Mouse (Mus musculus) midbrain, embryonic 15.5 days (tissue): Measurements from ENCODE around the gene Mcoln2. TPM values are rescaled to one million over a fixed set of nuclear protein-coding genes. Genes with fewer than 3 reads are reported as not detected.

Experiments
- ATAC-seq: fragments of 200-750 bp; cut with Nextera tagmentation; replicated peaks from 2 replicates; pipeline ENCODE4 v1.8.0; 2017; ENCODE audit warnings: moderate TSS enrichment
- H3K27ac ChIP-seq: fragments of 300-500 bp; sonication (generic); 2 replicates; pipeline ENCODE4 v1.5.1; 2015; ENCODE audit warnings: mild to moderate bottlenecking, inconsistent platforms
- H3K27me3 ChIP-seq: fragments of 300-500 bp; sonication (generic); replicated peaks from 2 replicates; pipeline ENCODE4 v1.6.1; 2015; ENCODE audit warnings: inconsistent platforms
- H3K36me3 ChIP-seq: fragments of 300-500 bp; sonication (generic); replicated peaks from 2 replicates; pipeline ENCODE4 v1.6.1; 2015; ENCODE audit warnings: inconsistent platforms
- H3K4me1 ChIP-seq: fragments of 300-500 bp; sonication (generic); 2 replicates; pipeline ENCODE4 v1.6.1; 2015; ENCODE audit warnings: inconsistent platforms
- H3K4me2 ChIP-seq: fragments of 300-500 bp; sonication (generic); 2 replicates; pipeline ENCODE4 v1.6.1; 2015; ENCODE audit warnings: inconsistent platforms, mild to moderate bottlenecking, moderate library complexity
- H3K4me3 ChIP-seq: fragments of 300-500 bp; sonication (generic); 2 replicates; pipeline ENCODE4 v1.5.1; 2015; ENCODE audit warnings: mild to moderate bottlenecking, inconsistent platforms
- H3K9ac ChIP-seq: fragments of 300-500 bp; sonication (generic); 2 replicates; pipeline ENCODE4 v1.6.1; 2015; ENCODE audit warnings: mild to moderate bottlenecking, inconsistent platforms
- H3K9me3 ChIP-seq: fragments of 300-500 bp; sonication (generic); 2 replicates; pipeline ENCODE4 v1.6.1; 2016; ENCODE audit warnings: inconsistent platforms
- WGBS: fragments of 180-500 bp; shearing (Covaris S2); methylation state at CpG from one replicate; pipeline ENCODE4 v1.1.7; 2015; ENCODE audit warnings: mixed read lengths; 5-methylcytosine and 5-hydroxymethylcytosine counted together
- polyA plus RNA-seq: library from polyadenylated mRNA; unstranded; fragments of >200 nt; fragmentation: Nextera tagmentation; extraction: Ambion mirVana; gene quantifications from 2 replicates; pipeline ENCODE4 v1.2.1, GENCODE M21; 2015

Mcoln2 gene
- polyA plus RNA-seq, 1 experiment from 2014 or later = 0.13 TPM

GRCm38 (mm10) chr3:146121310-146122124, 28.1 kb upstream of the Mcoln2 start:
- ATAC-seq = peak; percentile 49

DNA sequence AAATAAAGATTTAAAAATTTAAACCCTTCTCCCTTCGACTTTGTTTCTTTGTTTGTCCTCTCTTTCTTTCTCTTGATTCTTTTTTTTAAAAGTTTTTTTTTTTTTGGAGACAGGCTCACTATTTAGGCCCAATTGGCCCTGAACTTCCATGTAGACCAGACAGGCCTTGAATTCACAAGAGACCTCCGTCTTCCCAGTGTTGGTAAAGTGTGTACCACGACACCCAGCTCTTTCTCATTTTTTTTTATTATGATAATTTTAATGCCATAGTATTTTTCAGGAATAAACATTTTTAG, 27.6 kb upstream of the Mcoln2 start:
- no peak overlapping the region for H3K27ac ChIP-seq

More at GRCm38 (mm10) chr3:146121310-146122124, 28.1 kb upstream of the Mcoln2 start:
- H3K4me3 ChIP-seq = 0 out of 2 replicates have a peak overlapping the region, but pooled peaks have one; percentile 3
- WGBS = 7% methylated on average over 25 of the region's 25 CpGs
- no peak overlapping the region for H3K27ac ChIP-seq
- H3K27me3 ChIP-seq = peaks cover 27% of the 10 kb centered on the region
- H3K4me2 ChIP-seq = peak overlapping the region; percentile 28
- H3K4me1 ChIP-seq = peaks cover 14% of the 10 kb centered on the region; the same call in 1 of the 2 replicates
- no peaks in the 10 kb centered on the region for H3K36me3 ChIP-seq
- H3K9ac ChIP-seq = no peak overlapping the region
- H3K9me3 ChIP-seq = no peaks in the 10 kb centered on the region

DNA sequence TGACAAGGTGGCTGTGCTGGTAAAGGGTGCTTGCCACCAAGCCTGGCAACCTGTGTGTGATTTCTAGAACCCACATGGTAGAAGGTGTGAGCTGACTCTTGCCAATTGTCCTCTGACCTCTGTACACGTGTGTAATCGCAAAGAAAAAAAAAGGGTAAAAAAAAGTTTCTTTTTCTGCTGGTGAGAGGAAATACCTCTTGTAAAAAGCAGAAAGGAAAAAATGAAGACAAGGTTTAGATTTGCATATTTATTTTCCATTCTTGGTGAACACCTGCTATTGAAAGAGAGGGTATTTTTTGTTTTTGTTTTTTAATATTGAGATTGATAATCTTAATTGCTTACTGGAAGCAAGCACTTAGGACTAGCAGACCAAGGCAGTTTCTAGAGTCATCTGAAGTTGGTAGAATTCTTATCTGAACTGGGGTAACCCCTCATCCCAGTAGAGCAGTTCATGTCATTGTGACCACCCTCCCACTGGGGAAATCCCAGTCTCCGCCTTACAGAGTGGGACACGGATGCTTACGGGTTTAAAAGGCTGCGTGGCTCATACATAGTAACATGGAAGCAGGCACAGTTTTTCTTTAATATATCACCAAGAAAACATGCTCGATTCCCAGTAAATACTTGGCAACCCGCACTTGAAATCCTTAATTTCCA, 26.7 kb upstream of the Mcoln2 start:
- 76% methylated on average over 8 of the region's 8 CpGs for WGBS
- ATAC-seq = no peak
- no peaks in the 10 kb centered on the region for H3K36me3 ChIP-seq
- no peak overlapping the region for H3K4me3 ChIP-seq
- peaks cover 14% of the 10 kb centered on the region; the same call in 1 of the 2 replicates for H3K4me1 ChIP-seq
- peaks cover 13% of the 10 kb centered on the region for H3K27me3 ChIP-seq
- no peak overlapping the region for H3K9ac ChIP-seq
- no peak overlapping the region for H3K4me2 ChIP-seq
- no peaks in the 10 kb centered on the region for H3K9me3 ChIP-seq
- no peak overlapping the region for H3K27ac ChIP-seq

More for the DNA sequence above, 27.6 kb upstream of the Mcoln2 start:
- WGBS = 48% methylated on average over 3 of the region's 3 CpGs
- Histone ChIP-seq H3K4me1 (peaks cover 14% of the 10 kb centered on the region; the same call in 1 of the 2 replicates), H3K27me3 (peaks cover 22% of the 10 kb centered on the region), H3K9me3 (no peaks in the 10 kb centered on the region), H3K36me3 (no peaks in the 10 kb centered on the region), H3K4me2 (0 out of 2 replicates have a peak overlapping the region, but pooled peaks have one; percentile 28), H3K9ac (no peak overlapping the region), H3K4me3 (no peak overlapping the region)
- ATAC-seq = no peak

DNA sequence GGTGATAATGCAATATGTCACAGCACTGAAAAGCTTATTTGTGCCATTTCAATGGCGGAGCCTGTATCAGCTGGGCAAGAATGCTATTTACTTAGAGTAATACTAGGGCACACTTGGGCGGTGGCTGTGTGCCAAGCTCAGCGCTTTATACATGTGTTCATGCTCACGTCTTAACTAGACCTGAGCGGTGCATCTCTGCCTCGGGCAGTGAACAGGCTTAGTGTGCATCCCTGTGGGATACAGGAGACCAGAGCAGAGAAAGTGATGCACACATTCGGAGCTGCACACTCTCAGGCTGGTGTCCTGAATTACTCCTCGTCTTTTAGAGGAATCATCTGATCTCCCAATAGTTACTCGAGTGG, 26.2 kb upstream of the Mcoln2 start:
- Histone ChIP-seq H3K9me3 (no peaks in the 10 kb centered on the region), H3K4me2 (no peak overlapping the region), H3K9ac (no peak overlapping the region), H3K27ac (no peak overlapping the region), H3K36me3 (no peaks in the 10 kb centered on the region), H3K4me1 (peaks cover 14% of the 10 kb centered on the region; the same call in 1 of the 2 replicates), H3K4me3 (no peak overlapping the region), H3K27me3 (0 out of 2 replicates have a peak, but pooled peaks cover 8% of the 10 kb centered on the region)
- WGBS = 41% methylated on average over 9 of the region's 9 CpGs
- peak; percentile 70 for ATAC-seq

DNA sequence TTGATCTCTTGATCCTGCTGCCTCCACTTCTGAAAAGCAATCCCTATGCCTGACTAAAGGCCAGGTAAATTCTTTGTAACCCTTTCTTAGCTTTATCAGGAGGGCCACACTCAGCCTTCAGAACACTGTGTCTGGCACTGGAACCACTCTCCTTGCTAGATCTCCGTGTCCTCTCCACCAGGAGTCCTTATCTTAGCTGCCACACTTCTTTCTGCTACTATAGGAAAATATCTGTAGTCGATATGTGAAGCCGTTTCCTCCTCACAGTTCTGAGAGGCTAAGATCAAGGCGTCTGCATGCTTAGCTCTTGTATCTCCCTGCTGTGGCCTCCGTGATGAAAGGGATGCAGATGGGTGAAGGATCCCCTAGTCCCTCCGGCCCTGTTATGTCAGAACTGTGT, 22.4 kb upstream of the Mcoln2 start:
- Histone ChIP-seq H3K27ac (no peak overlapping the region), H3K9ac (no peak overlapping the region), H3K9me3 (no peaks in the 10 kb centered on the region), H3K4me2 (no peak overlapping the region), H3K36me3 (no peaks in the 10 kb centered on the region), H3K4me1 (peaks cover 4% of the 10 kb centered on the region; the same call in 1 of the 2 replicates), H3K4me3 (no peak overlapping the region), H3K27me3 (no peaks in the 10 kb centered on the region)
- WGBS = 65% methylated on average over 6 of the region's 6 CpGs
- ATAC-seq = no peak

DNA sequence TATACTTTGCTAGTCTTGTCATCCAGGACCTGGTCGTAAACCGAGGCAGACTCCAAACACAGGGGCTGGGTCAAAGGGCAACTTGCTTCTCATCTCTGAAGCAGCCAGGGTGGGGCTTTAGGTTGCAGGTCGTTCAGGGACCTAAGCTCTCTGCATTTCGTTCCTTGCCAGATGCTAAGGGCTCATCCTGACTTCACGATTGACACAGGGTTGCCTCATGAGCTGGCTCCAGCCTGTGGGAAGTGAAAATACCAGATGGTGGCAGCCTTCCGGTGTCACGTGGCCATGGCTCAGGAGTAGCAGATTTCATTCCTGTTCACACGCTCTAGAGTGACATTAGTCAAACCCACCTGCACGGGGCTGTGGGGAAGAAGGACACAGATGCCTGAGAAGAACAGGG, 14.8 kb upstream of the Mcoln2 start:
- 87% methylated on average over 9 of the region's 9 CpGs for WGBS
- no peaks in the 10 kb centered on the region for H3K27me3 ChIP-seq
- no peak for ATAC-seq

DNA sequence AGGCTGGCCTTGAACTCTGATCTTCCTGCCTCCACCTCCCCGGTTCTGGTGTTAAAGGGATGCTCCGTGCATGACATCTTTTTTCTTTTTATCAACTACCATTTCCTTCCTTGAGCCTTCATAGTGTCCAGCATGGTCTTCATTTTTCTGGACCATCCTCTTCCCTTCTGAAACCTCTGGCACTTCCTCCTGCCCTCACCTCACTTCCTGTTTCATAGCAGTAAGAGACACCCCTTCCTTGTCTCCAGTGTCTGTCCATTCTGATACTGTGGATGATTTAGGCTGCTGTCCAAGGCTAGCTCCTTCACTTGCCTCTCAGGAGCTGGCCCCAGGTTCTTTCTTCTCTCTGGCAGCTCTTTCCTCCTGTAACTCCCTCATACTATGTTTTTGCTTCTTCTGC, 14.2 kb upstream of the Mcoln2 start:
- no peak overlapping the region for H3K27ac ChIP-seq
- H3K4me2 ChIP-seq = no peak overlapping the region
- H3K9me3 ChIP-seq = no peaks in the 10 kb centered on the region
- H3K4me1 ChIP-seq = no peaks in the 10 kb centered on the region
- H3K27me3 ChIP-seq = no peaks in the 10 kb centered on the region
- H3K4me3 ChIP-seq = no peak overlapping the region
- WGBS = 87% methylated on average over 2 of the region's 2 CpGs
- no peak for ATAC-seq
- no peaks in the 10 kb centered on the region for H3K36me3 ChIP-seq
- no peak overlapping the region for H3K9ac ChIP-seq

More for the DNA sequence above, 14.8 kb upstream of the Mcoln2 start:
- Histone ChIP-seq H3K9ac (no peak overlapping the region), H3K4me2 (no peak overlapping the region), H3K36me3 (no peaks in the 10 kb centered on the region), H3K9me3 (no peaks in the 10 kb centered on the region), H3K4me1 (no peaks in the 10 kb centered on the region), H3K4me3 (no peak overlapping the region), H3K27ac (no peak overlapping the region)

DNA sequence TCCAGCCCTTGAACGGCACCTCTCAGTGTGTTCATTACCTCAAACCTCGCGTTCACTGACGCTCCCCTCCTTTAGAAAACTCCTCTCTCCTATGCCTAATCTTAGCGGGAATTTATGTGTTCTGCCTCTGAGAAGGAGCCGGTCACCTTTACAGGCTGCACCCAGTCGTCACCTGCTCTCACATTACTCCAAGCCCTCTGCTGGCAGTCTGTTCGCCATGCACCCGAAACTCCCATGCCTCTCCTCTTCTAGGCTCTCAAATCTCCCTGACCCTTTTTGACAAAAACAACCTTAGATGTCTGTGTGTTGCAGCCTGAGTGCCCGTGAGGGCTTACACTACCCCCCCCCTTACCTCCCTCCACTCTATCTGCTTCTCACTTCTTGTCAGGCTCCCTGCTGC, 13.2 kb upstream of the Mcoln2 start:
- ATAC-seq = no peak; the same call in 1 of the 2 replicates
- 34% methylated on average over 10 of the region's 10 CpGs for WGBS
- no peak overlapping the region for H3K27ac ChIP-seq
- H3K9ac ChIP-seq = no peak overlapping the region
- no peaks in the 10 kb centered on the region for H3K4me1 ChIP-seq
- no peak overlapping the region for H3K4me3 ChIP-seq
- no peak overlapping the region for H3K4me2 ChIP-seq
- H3K9me3 ChIP-seq = no peaks in the 10 kb centered on the region
- no peaks in the 10 kb centered on the region for H3K27me3 ChIP-seq
- H3K36me3 ChIP-seq = no peaks in the 10 kb centered on the region

GRCm38 (mm10) chr3:146140276-146140675, 9.4 kb upstream of the Mcoln2 start:
- Histone ChIP-seq H3K36me3 (no peaks in the 10 kb centered on the region), H3K27ac (no peak overlapping the region), H3K9me3 (no peaks in the 10 kb centered on the region), H3K4me2 (no peak overlapping the region), H3K4me1 (no peaks in the 10 kb centered on the region), H3K27me3 (no peaks in the 10 kb centered on the region), H3K9ac (no peak overlapping the region), H3K4me3 (no peak overlapping the region)
- WGBS = 96% methylated on average over 7 of the region's 7 CpGs
- no peak for ATAC-seq

DNA sequence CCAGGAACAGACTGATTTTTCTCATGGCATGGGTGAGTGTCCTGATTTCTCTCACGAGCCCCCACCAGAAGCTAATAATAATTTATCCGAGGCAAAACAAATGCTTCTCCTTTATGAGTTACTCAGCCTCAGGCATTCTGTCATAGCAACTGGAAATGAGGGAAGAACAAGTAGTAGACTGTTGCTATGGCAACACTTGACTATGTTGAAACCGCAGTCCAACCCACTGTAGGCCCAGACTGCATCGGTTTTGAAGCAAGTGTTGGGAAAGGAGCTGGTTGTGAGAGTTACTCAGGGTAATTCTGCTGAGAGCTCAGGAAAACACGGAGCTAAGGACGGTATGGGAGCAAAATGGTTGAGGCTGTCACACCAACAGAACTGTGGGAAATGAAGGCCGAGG, 7.1 kb upstream of the Mcoln2 start:
- Histone ChIP-seq H3K4me3 (no peak overlapping the region), H3K4me2 (no peak overlapping the region), H3K9ac (no peak overlapping the region), H3K27ac (no peak overlapping the region), H3K9me3 (no peaks in the 10 kb centered on the region), H3K4me1 (no peaks in the 10 kb centered on the region), H3K27me3 (no peaks in the 10 kb centered on the region), H3K36me3 (no peaks in the 10 kb centered on the region)
- WGBS = 82% methylated on average over 7 of the region's 7 CpGs
- no peak for ATAC-seq

- WGBS = 58% methylated on average over 5 of the region's 5 CpGs
- Histone ChIP-seq H3K9ac (no peak overlapping the region), H3K4me3 (no peak overlapping the region), H3K4me2 (no peak overlapping the region), H3K9me3 (no peaks in the 10 kb centered on the region), H3K4me1 (peaks cover 9% of the 10 kb centered on the region), H3K27ac (no peak overlapping the region), H3K27me3 (peaks cover 9% of the 10 kb centered on the region), H3K36me3 (no peaks in the 10 kb centered on the region)
- no peak for ATAC-seq
Measured at GRCm38 (mm10) chr3:146145501-146145900, 4.1 kb upstream of the Mcoln2 start.

DNA sequence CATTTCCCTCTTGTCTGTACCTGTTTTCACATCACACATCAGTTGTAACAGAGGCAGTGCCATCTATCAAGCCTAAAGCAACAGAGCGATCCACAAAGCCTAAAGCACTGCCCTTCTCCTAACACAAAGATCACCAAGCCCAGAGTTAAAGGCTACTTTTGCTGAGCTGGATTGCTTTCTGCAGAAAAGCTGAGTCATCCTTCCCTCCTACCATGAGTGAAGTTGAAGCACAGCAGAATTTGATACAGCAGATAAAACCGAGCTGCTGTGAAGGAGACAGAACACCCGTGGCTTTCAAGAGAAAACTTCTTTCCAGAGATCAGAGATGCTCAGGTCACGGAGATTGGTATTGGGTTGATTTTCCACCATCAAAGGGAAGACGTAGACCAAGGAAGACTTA, 3.5 kb upstream of the Mcoln2 start:
- no peak for ATAC-seq
- WGBS = 71% methylated on average over 5 of the region's 5 CpGs
- H3K27me3 ChIP-seq = peaks cover 15% of the 10 kb centered on the region
- H3K4me1 ChIP-seq = peaks cover 11% of the 10 kb centered on the region
- H3K9me3 ChIP-seq = no peaks in the 10 kb centered on the region
- no peak overlapping the region for H3K9ac ChIP-seq
- no peak overlapping the region for H3K4me3 ChIP-seq
- no peaks in the 10 kb centered on the region for H3K36me3 ChIP-seq
- H3K4me2 ChIP-seq = no peak overlapping the region
- no peak overlapping the region for H3K27ac ChIP-seq
